Mouse (Mus musculus) thymus, adult 18-20 months (tissue): ENCODE results near the gene Tbxas1.

Source experiments
- DNase-seq, 2 experiments: peaks; one replicate each; pipeline ENCODE4 v3.0.0; 2022; ENCODE audit warnings: mixed read lengths in 2 of 2

The Tbxas1 gene

GRCm38 (mm10) chr6:39054206-39054864, 179.1 kb downstream of the Tbxas1 start:
- no peak for DNase-seq

DNA sequence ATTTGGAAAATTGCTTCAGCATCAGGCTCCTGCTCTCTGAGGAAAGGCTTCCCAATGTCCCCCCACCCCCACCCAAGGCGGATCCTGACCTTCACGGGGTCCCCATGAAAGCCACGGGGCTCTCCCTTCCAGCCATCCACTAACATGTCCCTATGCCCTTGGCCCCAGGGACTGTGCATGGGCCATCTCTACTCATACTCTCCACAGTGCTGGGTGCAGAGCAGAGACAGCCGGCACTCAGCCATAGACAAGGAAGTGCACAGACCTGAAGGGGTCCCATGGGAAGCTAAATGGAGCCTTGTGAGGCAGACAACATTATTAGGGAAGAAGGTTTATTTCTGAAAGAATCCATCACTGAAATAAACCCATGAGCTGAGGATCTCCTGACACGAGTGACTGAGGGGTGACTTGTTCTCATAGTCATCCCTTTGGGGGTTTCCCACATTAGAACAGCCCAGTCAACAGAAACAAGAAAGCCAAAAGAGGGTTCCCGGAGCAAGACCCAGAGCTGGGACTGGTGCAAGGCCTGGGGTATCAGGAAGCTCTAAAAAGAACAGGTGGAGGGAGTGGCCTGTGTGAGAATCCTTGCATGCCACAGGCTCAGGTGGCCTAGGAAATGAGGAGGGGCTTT, 179.8 kb downstream of the Tbxas1 start:
- DNase-seq = no peak

DNA sequence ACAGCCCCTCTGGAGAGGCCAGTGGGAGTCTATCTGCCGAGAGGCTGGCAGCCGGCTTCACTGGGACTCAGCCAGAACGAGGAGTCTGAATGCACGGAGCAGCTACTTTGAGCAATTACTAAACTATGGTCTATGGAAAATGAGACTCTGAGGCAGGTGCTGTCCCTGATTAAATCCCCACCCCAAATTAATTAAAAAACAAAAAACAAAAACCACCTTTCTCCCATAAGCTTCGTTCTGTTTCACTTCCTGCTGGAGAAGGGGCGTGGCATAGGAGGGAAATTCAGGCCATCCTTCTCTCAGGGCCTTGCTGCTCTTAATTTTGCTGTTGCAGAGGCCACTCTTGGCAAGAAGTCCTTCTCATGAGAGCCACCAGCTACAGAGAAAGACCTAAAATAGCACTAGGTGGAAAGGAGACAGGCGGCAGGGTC, 180.6 kb downstream of the Tbxas1 start:
- DNase-seq = no peak

GRCm38 (mm10) chr6:39057161-39057560, 182.0 kb downstream of the Tbxas1 start:
- no peak for DNase-seq

- no peak for DNase-seq
Observed at GRCm38 (mm10) chr6:39058389-39058788, 183.2 kb downstream of the Tbxas1 start.

- no peak for DNase-seq
Observed at GRCm38 (mm10) chr6:39058936-39059335, 183.7 kb downstream of the Tbxas1 start.

DNA sequence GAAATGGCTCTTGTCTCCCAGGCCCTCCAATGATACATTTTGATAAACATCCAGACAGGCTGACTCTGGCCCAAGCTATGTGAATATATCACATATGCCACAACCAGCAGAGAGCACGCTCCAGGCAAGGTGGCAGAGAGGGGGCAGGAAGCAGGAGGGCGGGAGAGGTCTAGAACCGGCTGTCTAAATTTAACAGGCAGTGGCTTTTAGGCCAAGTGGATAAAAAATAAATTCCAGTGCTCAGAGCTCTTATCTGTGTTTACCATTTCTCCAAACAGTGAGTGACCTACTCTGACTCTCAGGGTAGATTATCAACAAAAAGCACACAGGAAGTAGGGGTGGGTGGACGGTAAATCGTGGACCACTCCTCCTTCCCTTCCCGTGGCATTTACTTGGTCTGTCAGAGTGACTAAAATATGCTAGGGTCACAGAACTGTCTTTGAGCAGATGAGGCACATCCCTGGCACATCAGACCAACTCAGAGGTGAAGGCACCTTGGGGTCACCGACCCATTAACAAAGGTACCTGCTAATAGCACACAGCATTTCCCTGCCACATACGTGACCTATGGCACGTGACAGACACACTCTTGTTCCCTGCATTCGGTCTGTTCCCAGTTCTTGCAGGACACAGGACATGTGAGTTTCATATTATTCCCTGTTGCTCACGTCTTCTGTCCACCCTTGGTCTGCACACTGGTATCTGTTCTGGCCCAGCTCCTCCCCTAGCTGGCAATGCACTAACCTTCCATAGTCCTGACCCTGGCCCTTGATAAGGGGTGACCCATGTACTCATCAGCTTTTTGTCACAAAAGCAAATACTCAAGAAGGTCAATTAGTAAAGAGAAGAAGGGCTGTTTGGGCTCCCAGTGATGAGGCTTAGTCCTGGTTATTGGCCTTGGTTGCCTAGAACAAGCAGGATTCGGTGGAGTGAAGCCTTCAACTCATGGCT, 184.6 kb downstream of the Tbxas1 start:
- DNase-seq = no peak

GRCm38 (mm10) chr6:39061180-39061579, 186.0 kb downstream of the Tbxas1 start:
- DNase-seq = no peak

DNA sequence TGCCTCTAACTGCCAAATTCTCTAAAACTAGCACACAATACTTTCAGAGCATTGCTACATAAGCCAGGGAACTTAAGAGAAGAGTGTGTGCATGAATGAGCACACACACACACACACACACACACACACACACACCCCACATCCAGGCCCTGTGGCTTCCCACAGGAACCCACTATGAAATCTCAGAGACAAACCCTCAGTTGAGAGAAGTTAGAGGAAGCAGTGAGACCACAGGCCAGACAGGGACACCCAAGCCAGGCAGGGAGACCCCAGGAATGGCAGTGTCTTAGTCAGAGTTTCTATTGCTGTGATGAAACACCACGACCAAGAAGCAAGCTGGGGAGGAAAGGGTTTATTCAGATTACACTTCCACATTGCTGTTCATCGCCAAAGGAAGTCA, 188.3 kb downstream of the Tbxas1 start:
- no peak for DNase-seq

DNA sequence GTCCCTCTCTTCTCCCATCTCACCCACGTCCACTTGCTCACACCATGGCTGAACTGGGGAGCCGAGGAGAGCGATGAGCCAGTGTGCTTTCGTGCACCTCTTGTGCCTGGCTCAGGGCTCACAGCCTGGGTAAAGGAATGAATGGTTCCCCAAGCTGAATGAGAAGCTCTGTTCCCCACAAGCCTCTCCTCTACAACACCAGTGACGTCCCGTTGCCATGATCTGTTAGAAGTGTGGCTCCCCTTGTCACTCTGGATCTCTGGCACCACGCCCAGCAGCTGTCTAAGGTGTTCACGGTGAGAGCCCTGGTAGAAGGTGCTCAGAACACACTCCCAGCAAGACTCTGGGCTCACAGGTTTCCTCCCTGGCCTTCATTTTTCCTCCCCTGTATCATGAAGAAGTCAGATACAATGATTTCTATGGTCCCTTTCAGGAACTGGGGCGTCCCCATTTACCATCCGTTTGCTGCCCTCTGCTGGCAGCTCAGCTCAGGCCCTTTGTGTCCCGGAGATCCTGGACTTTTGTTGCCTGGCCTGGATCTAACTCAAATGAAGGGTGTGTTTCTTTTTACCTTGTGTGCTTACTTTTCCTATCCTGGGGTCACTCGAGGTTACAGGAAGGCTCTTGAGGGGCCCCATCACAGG, 191.9 kb downstream of the Tbxas1 start:
- DNase-seq = peak in 1 of 2 experiments; percentile 11

GRCm38 (mm10) chr6:39072664-39073063, 197.5 kb downstream of the Tbxas1 start:
- DNase-seq = no peak

GRCm38 (mm10) chr6:39074186-39074585, 199.0 kb downstream of the Tbxas1 start:
- no peak for DNase-seq

DNA sequence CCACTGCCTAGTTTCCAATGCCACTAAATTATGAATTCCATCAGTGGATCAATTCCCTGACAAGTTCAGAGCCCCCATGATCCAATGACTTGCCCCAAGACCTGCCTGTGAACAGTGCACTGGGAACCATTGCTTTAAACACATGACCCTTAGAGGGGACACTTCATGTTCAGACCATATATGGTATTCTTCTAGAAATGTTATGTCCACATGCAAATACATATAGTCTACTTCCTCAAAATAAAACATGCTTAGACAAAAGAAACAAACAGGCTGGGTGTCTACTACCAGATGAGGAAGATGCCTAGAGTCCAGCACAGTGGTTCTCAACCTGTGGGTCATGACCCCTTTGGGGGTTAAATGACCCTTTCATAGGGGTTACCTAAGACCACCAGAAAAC, 201.3 kb downstream of the Tbxas1 start:
- DNase-seq = no peak

GRCm38 (mm10) chr6:39104631-39105030, 229.4 kb downstream of the Tbxas1 start:
- DNase-seq = no peak

DNA sequence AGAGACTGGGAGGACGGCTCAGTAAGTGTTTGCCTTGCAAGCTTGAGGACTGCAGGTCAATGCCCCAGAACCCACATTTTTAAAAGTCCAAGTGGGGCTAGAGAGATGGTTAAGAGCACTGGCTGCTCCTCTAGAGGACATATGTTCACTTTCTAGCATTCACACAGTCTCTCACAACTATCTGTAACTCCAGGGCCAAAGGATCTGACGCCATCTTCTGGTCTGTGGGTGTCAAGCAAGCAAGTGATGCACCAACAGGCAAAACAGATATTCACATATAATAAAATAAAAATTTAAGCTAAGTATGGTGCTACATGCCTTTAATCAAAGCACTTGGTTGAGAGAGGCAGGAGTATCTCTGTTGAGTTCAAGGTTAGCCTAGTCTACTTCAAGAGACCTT, 231.6 kb downstream of the Tbxas1 start:
- DNase-seq = no peak

DNA sequence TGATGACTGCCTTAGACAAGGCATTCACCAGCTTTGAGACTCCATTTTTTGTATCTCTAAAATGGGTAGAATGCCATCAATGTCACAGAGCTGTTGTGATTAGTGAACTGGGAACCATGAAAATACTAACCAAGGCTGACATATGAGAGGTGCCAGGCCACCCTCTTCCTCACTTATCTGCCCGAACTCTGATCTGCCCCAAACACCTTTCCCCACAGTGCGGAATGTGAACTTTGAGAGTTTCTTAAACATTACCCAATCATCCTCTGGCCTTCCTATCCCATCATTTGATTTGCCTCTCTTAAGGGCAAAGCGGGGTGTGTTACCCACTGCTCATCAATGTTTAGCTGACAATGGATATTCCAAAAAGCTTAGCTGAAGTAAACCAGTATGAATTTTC, 237.5 kb downstream of the Tbxas1 start:
- no peak for DNase-seq

DNA sequence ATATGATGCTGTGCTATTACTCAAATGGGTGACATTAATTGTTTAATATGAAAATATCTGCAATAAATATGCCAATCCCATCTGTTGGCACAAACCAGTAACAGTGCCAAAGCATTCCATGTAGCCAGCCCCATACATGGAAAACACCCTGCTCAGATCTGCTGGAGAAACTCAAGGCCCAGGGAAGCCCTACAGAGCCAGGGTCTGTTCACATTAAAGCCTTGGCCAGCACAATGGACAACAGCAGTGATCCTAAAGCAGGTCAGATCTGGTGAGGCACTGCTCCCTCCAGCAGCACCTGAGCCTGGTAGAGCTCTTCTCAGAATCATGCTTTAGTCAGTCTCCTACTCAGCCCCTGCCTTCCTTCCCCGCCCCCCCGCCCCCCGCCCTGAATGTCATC, 237.9 kb downstream of the Tbxas1 start:
- no peak for DNase-seq

- no peak for DNase-seq
Observed at GRCm38 (mm10) chr6:39115438-39115837, 240.2 kb downstream of the Tbxas1 start.

GRCm38 (mm10) chr6:39117584-39118455, 242.6 kb downstream of the Tbxas1 start, which contains the start of gene Parp12:
TSS of gene Parp12 (minus strand) at chr6:39118349.
- peak; percentile 34 to 35 for DNase-seq

GRCm38 (mm10) chr6:39118456-39118881, 243.3 kb downstream of the Tbxas1 start:
- DNase-seq = no peak

GRCm38 (mm10) chr6:39120685-39121084, 245.5 kb downstream of the Tbxas1 start:
- no peak for DNase-seq

GRCm38 (mm10) chr6:39124719-39125118, 249.5 kb downstream of the Tbxas1 start:
- no peak for DNase-seq
